Mouse (Mus musculus) MEL (cell line): Measurements from ENCODE around the gene Vps37d. TPM values are rescaled to one million over a fixed set of nuclear protein-coding genes. Genes with fewer than 3 reads are reported as not detected.

Source experiments
- DNase-seq: peaks from one replicate; pipeline ENCODE4 v3.0.0; 2011; ENCODE audit warnings: low read depth, low spot score
- H3K27ac ChIP-seq: 2 replicates; pipeline ENCODE4 v1.5.1; 2012; ENCODE audit warnings: low read depth, mild to moderate bottlenecking, control low read depth, low read length, moderate library complexity; ENCODE audit not compliant: control insufficient read depth
- H3K27me3 ChIP-seq, 2 experiments: fragments of 150-350 bp in 1 of 2; sonication (generic) in 1 of 2; 2 replicates each; pipeline ENCODE4 v1.6.1; 2012; ENCODE audit warnings: low read length in 2 of 2, mild to moderate bottlenecking in 2 of 2, improper control_type of control experiment in 1 of 2, moderate library complexity in 1 of 2; ENCODE audit not compliant: insufficient read depth in 2 of 2, control insufficient read depth in 1 of 2
- H3K36me3 ChIP-seq, 2 experiments: 2 replicates each; pipeline ENCODE4 v1.6.1; 2012 to 2014; ENCODE audit warnings: low read length in 2 of 2, improper control_type of control experiment in 1 of 2, inconsistent platforms in 1 of 2, mild to moderate bottlenecking in 1 of 2; ENCODE audit not compliant: insufficient read depth in 2 of 2, control insufficient read depth in 1 of 2
- H3K4me1 ChIP-seq, 2 experiments: fragments of 150-350 bp in 1 of 2; sonication (generic) in 1 of 2; 2 replicates each; pipeline ENCODE4 v1.6.1; 2012; ENCODE audit warnings: low read length in 2 of 2, improper control_type of control experiment in 1 of 2, mild to moderate bottlenecking in 1 of 2; ENCODE audit not compliant: insufficient read depth in 2 of 2, control insufficient read depth in 1 of 2
- H3K4me3 ChIP-seq, 2 experiments: fragments of 150-350 bp in 1 of 2; sonication (generic) in 1 of 2; 2 replicates each; pipeline ENCODE4 v1.5.1; 2012; ENCODE audit warnings: low read depth in 2 of 2, low read length in 2 of 2, mild to moderate bottlenecking in 2 of 2, moderate library complexity in 2 of 2, control low read depth in 1 of 2, improper control_type of control experiment in 1 of 2; ENCODE audit not compliant: control insufficient read depth in 1 of 2, insufficient read depth in 1 of 2
- H3K79me2 ChIP-seq: 2 replicates; pipeline ENCODE4 v1.6.1; 2012; ENCODE audit warnings: mild to moderate bottlenecking, low read length, moderate library complexity; ENCODE audit not compliant: control insufficient read depth, poor library complexity, insufficient read depth
- H3K9ac ChIP-seq: 2 replicates; pipeline ENCODE4 v1.6.1; 2012; ENCODE audit warnings: low read depth, mild to moderate bottlenecking, control low read depth, low read length, moderate library complexity; ENCODE audit not compliant: control insufficient read depth, poor library complexity, severe bottlenecking
- H3K9me3 ChIP-seq: fragments of 150-350 bp; sonication (generic); replicated peaks from 2 replicates; pipeline ENCODE4 v1.6.1; 2012; ENCODE audit warnings: mild to moderate bottlenecking, low read length, improper control_type of control experiment, moderate library complexity; ENCODE audit not compliant: insufficient read depth
- CHD2 ChIP-seq: IDR thresholded peaks from 2 replicates; pipeline ENCODE4 v1.6.1; 2011; ENCODE audit warnings: low read length, improper control_type of control experiment
- CTCF ChIP-seq, 3 experiments: IDR thresholded peaks in 2 of 3; conservative IDR thresholded peaks in 1 of 3; 2 replicates each; pipeline ENCODE4 v1.5.1; 2011 to 2012; ENCODE audit warnings: low read length in 3 of 3, low read depth in 2 of 3, mild to moderate bottlenecking in 2 of 3, improper control_type of control experiment in 1 of 3, inconsistent platforms in 1 of 3, mixed read lengths in 1 of 3, moderate library complexity in 1 of 3; ENCODE audit not compliant: control insufficient read depth in 1 of 3, insufficient read depth in 1 of 3, poor library complexity in 1 of 3, severe bottlenecking in 1 of 3
- E2F4 ChIP-seq: IDR thresholded peaks from 2 replicates; pipeline ENCODE4 v1.6.1; 2011; ENCODE audit warnings: low read depth, low read length, improper control_type of control experiment, borderline replicate concordance
- ELF1 ChIP-seq: IDR thresholded peaks from 2 replicates; pipeline ENCODE4 v1.6.1; 2014; ENCODE audit warnings: low read depth, mild to moderate bottlenecking, inconsistent platforms, low read length, improper control_type of control experiment, moderate library complexity
- EP300 ChIP-seq, 2 experiments: IDR thresholded peaks; 2 replicates each; pipeline ENCODE4 v1.6.1; 2011; ENCODE audit warnings: improper control_type of control experiment in 2 of 2, low read length in 2 of 2, low read depth in 1 of 2, mild to moderate bottlenecking in 1 of 2
- ETS1 ChIP-seq: IDR thresholded peaks from 2 replicates; pipeline ENCODE4 v1.6.1; 2012; ENCODE audit warnings: low read depth, mild to moderate bottlenecking, inconsistent platforms, low read length, improper control_type of control experiment, moderate library complexity
- GABPA ChIP-seq: IDR thresholded peaks from 2 replicates; pipeline ENCODE4 v1.6.1; 2012; ENCODE audit warnings: low read depth, mild to moderate bottlenecking, inconsistent platforms, low read length, improper control_type of control experiment, moderate library complexity
- HCFC1 ChIP-seq: IDR thresholded peaks from 2 replicates; pipeline ENCODE4 v1.6.1; 2012; ENCODE audit warnings: low read depth, mild to moderate bottlenecking, inconsistent platforms, low read length, improper control_type of control experiment, moderate library complexity
- KAT2A ChIP-seq: conservative IDR thresholded peaks from 2 replicates; pipeline ENCODE4 v1.6.1; 2012; ENCODE audit warnings: low read depth, low read length, improper control_type of control experiment, inconsistent platforms
- MAFK ChIP-seq: IDR thresholded peaks from 2 replicates; pipeline ENCODE4 v1.6.1; 2011; ENCODE audit warnings: low read depth, mild to moderate bottlenecking, low read length, improper control_type of control experiment, borderline replicate concordance
- MAX ChIP-seq: IDR thresholded peaks from 2 replicates; pipeline ENCODE4 v1.6.1; 2011; ENCODE audit warnings: low read length, improper control_type of control experiment
- MAZ ChIP-seq: IDR thresholded peaks from 2 replicates; pipeline ENCODE4 v1.6.1; 2012; ENCODE audit warnings: low read depth, mild to moderate bottlenecking, inconsistent platforms, low read length, improper control_type of control experiment
- MEF2A ChIP-seq: IDR thresholded peaks from 2 replicates; pipeline ENCODE4 v1.6.1; 2014; ENCODE audit warnings: low read depth, mild to moderate bottlenecking, inconsistent platforms, low read length, improper control_type of control experiment; ENCODE audit not compliant: poor library complexity, insufficient replicate concordance, severe bottlenecking; ENCODE audit errors: extremely low read depth
- MXI1 ChIP-seq: IDR thresholded peaks from 2 replicates; pipeline ENCODE4 v1.6.1; 2011; ENCODE audit warnings: mild to moderate bottlenecking, low read depth, low read length, improper control_type of control experiment
- NELFE ChIP-seq: IDR thresholded peaks from 2 replicates; pipeline ENCODE4 v1.6.1; 2011; ENCODE audit warnings: low read depth, low read length, improper control_type of control experiment
- POLR2A ChIP-seq, 2 experiments: IDR thresholded peaks; 2 replicates each; pipeline ENCODE4 v1.6.1; 2011 to 2012; ENCODE audit warnings: low read length in 2 of 2, mild to moderate bottlenecking in 2 of 2, control low read depth in 1 of 2, improper control_type of control experiment in 1 of 2, low read depth in 1 of 2, moderate library complexity in 1 of 2; ENCODE audit not compliant: control insufficient read depth in 1 of 2, insufficient read depth in 1 of 2, poor library complexity in 1 of 2
- POLR2AphosphoS5 ChIP-seq: IDR thresholded peaks from 2 replicates; pipeline ENCODE4 v1.6.1; 2012; ENCODE audit warnings: low read depth, borderline replicate concordance, mild to moderate bottlenecking, inconsistent platforms, low read length, moderate library complexity, mixed read lengths
- RCOR1 ChIP-seq: IDR thresholded peaks from 2 replicates; pipeline ENCODE4 v1.6.1; 2012; ENCODE audit warnings: low read depth, mild to moderate bottlenecking, inconsistent platforms, low read length, improper control_type of control experiment
- SIN3A ChIP-seq: IDR thresholded peaks from 2 replicates; pipeline ENCODE4 v1.6.1; 2012; ENCODE audit warnings: low read length, improper control_type of control experiment, inconsistent platforms
- SMC3 ChIP-seq: IDR thresholded peaks from 2 replicates; pipeline ENCODE4 v1.6.1; 2011; ENCODE audit warnings: low read depth, low read length, improper control_type of control experiment
- TBP ChIP-seq: IDR thresholded peaks from 2 replicates; pipeline ENCODE4 v1.8.0; 2011; ENCODE audit warnings: low read depth, low read length, improper control_type of control experiment
- TCF12 ChIP-seq: IDR thresholded peaks from 2 replicates; pipeline ENCODE4 v1.6.1; 2014; ENCODE audit warnings: low read depth, mild to moderate bottlenecking, inconsistent platforms, low read length, improper control_type of control experiment, moderate library complexity
- ZMIZ1 ChIP-seq: IDR thresholded peaks from 2 replicates; pipeline ENCODE4 v1.6.1; 2012; ENCODE audit warnings: low read depth, mild to moderate bottlenecking, inconsistent platforms, low read length, improper control_type of control experiment, moderate library complexity
- ZNF384 ChIP-seq: IDR thresholded peaks from 2 replicates; pipeline ENCODE4 v1.6.1; 2012; ENCODE audit warnings: low read depth, mild to moderate bottlenecking, inconsistent platforms, low read length, improper control_type of control experiment
- polyA plus RNA-seq, 2 experiments: library from polyadenylated mRNA; stranded (reverse) in 1 of 2; unstranded in 1 of 2; fragments of >175 nt in 1 of 2; fragments of >200 nt in 1 of 2; gene quantifications; 2 replicates each; pipeline versions ENCODE4 v1.2.1 to v1.2.4; 2012; ENCODE audit warnings: low replicate concordance in 2 of 2, low read depth in 1 of 2; ENCODE audit not compliant: insufficient read length in 2 of 2, insufficient read depth in 1 of 2, missing spikeins in 1 of 2
- total RNA-seq: library from RNA; depleted of rRNA; stranded (reverse); fragments of 300-350 nt; gene quantifications from 2 replicates; pipeline ENCODE4 v1.2.3, GENCODE M21; 2012

Gene Vps37d
- total and polyA plus RNA-seq, 3 experiments, result 0.31 to 1.2 TPM; not detected in 1

- TF ChIP-seq TCF12 (no peak), ZNF384 (no peak), MXI1 (0 out of 2 replicates have a peak, but pooled peaks have one; percentile 44), CHD2 (no peak), ETS1 (peak; percentile 72), KAT2A (no peak), EP300 (IDR thresholded peaks at IDR 0.05; ENCODE audit: low read depth in 1 of 2, low read length in 2 of 2) (peak; percentile 62 to 85), SIN3A (peak; percentile 80), ZMIZ1 (no peak), E2F4 (no peak)
Measured at GRCm38 (mm10) chr5:135029007-135029854, 48.8 kb downstream of the Vps37d start (continued).

- Histone ChIP-seq H3K4me1 (peaks cover 12 to 36% of the 10 kb centered on the region in 2 experiments), H3K27me3 (no peaks in the 10 kb centered on the region), H3K36me3 (peaks cover 0 to 22% of the 10 kb centered on the region in 2 experiments; a peak in 2 of 4 replicates), H3K27ac (no peak overlapping the region), H3K9ac (no peak overlapping the region), H3K79me2 (peaks cover 2% of the 10 kb centered on the region; the same call in 1 of the 2 replicates), H3K4me3 (no peak overlapping the region), H3K9me3 (no peaks in the 10 kb centered on the region)
- DNase-seq, result no peak
- TF ChIP-seq MEF2A (no peak), GABPA (no peak), MAFK (no peak), POLR2A (IDR thresholded peaks at IDR 0.05; ENCODE audit: control insufficient read depth in 1 of 2, insufficient read depth in 1 of 2, low read depth in 1 of 2, low read length in 2 of 2, poor library complexity in 1 of 2) (no peak), CHD2 (no peak), EP300 (IDR thresholded peaks at IDR 0.05; ENCODE audit: low read depth in 1 of 2, low read length in 2 of 2) (no peak), NELFE (no peak), HCFC1 (no peak), RCOR1 (no peak), CTCF (IDR thresholded peaks at IDR 0.05 in 2 of 3, conservative IDR thresholded peaks at IDR 0.05 in 1 of 3; ENCODE audit: control insufficient read depth in 1 of 3, insufficient read depth in 1 of 3, low read depth in 2 of 3, low read length in 3 of 3, poor library complexity in 1 of 3, severe bottlenecking in 1 of 3) (no peak), ELF1 (no peak), SMC3 (no peak), MAX (no peak), MAZ (no peak), POLR2AphosphoS5 (no peak), TBP (no peak), ZNF384 (no peak)
Measured at GRCm38 (mm10) chr5:135025899-135026298, 52.2 kb downstream of the Vps37d start.
